Mouse (Mus musculus): ENCODE measurements at regions not wholly inside any gene's neighbourhood (a gene's known extent, or its start where the extent isn't known, plus 50 kb on each side); places are given as distances from the start of the nearest gene placed in this dataset.

- DNase-seq = no peak
Observed at GRCm38 (mm10) chr15:5414401-5414800, 170.4 kb upstream of the Ptger4 start.

DNA sequence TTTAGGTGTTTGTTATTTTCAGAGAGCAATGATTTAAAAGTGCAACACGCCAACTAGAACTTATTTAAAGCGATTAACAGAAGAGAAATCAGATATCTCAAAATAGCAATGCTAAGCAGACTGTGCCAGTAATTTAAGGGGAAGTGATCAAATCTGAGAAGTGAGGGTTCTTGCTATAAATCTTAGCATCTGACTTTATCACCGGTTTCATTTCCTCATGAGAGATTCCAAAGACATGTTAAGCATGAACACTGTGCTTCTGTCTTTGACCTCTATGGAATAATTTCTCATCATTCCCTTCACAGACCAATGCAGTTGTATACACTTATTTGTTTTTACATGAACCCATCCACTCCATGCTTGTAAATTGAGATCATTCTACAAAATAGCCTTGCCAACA lies 172.0 kb upstream of the Ptger4 start:
- DNase-seq = no peak

GRCm38 (mm10) chr15:5426641-5427040 lies 182.7 kb upstream of the Ptger4 start:
- DNase-seq = no peak

- DNase-seq = no peak
Observed at GRCm38 (mm10) chr15:5427319-5428048, 183.5 kb upstream of the Ptger4 start.

GRCm38 (mm10) chr15:5432018-5432417 lies 188.0 kb upstream of the Ptger4 start:
- no peak for DNase-seq

DNA sequence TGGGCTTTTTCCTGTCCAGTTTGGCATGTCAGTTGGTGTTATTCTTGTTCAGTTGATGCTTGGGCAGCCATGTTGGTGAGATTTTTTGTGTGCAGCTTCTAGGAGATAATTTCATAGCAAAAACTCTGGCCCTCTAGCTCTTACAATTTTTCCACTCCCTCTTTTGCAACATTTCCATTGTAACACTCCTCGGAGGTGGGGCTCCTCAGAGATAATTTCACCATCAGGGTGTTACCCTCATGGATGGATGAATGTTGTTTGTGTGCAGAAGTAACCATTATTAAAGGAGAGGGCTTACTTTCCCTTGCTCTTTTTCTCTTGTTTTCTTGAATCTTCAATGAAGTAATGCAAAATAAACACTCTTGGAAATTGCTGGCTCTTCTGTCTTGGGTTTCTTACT lies 193.0 kb upstream of the Ptger4 start:
- DNase-seq = no peak

DNA sequence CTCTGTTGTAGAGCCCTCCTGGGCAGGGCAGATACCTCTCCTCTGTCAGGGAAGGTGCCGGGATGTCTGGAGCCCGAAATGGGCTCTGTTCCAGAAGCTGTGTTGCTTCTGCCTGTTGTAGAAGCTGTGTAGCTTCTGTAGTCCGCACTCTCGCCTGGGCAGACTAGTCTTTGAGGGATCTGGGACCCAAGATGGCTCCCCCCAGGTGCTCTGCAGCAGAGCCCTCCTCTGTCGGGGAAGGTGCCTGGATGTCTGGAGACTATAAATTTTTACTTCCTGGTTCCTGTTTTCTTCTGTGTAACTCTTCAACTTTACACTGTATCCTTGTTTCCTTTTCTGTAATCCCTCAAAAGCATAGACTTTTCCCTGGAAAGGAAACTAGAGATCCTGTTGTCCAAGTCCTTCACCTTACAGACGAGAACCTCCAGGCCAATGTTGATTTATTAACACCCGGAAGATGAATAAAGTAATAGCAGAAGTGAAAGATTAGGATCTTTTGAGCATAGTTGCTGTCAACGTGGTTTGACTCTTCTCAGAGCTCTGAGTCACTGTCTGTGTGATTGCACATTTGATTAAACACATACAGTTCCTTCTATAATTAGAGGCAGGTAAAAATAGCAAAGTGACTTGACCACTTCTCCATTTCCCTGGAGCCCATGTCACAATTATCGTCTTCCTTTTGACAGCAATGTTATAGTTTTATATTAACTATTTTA lies 202.2 kb upstream of the Ptger4 start:
- no peak for DNase-seq

- no peak for DNase-seq
Observed at GRCm38 (mm10) chr15:5446756-5447314, 202.8 kb upstream of the Ptger4 start.

GRCm38 (mm10) chr15:5447707-5448496 lies 203.9 kb upstream of the Ptger4 start:
- no peak for DNase-seq

DNA sequence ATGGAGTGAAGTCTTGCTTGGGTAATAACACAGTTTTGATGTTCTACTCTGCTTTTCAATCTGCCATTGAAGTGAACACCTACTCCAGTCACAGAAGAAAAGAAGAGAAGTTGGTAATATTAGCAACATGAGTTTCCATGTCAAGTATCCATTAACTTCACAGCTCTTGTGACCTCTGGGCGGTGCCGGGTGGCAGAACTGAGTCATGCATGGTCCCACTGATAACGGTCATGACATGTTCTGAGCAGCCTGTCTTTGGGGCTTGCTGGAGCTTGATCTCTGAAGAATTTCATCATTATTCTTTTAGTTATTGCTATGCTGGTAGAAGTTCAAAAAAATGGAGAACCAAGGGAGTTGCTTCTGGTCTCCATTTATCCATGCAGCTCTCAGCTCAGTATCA lies 215.1 kb upstream of the Ptger4 start:
- DNase-seq = no peak

GRCm38 (mm10) chr15:5459580-5459979 lies 215.6 kb upstream of the Ptger4 start:
- DNase-seq = no peak

DNA sequence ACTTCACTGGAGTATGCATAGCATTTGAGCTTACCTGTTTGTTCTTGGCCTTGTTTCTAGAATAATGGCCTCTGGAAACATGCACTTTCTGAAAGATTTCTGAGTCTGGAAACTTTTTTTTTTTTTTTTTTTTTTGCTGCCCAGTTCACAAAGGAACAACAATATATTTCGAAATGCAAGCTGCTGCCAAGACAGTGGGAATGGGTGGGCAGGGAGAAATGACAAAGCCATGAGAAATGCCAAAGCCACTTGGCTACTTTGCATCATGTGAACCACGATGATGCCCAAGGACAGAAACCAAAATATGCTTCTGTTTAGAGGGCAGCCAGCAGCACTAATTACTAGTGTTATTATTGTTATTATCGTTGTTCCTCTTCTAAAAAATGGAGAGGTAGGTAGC lies 218.7 kb upstream of the Ptger4 start:
- DNase-seq = no peak

DNA sequence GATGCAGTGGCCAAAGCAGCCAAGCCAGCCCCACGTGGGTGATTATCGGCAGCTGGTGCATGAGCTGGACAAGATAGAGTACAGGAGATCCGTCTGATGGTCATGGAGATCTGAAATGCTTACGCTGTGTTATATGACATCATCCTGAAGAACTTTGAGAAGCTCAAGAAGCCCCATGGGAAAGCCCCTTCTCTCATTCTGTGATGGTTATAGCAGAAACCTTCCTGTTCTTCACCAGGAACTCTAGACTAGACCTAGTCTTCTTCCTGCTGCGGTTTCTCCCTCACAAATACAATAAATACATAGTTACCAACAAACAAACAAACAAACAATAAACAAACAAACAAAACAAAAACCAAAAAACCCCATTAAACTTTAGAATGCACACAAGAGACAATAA lies 220.7 kb upstream of the Ptger4 start:
- DNase-seq = no peak

DNA sequence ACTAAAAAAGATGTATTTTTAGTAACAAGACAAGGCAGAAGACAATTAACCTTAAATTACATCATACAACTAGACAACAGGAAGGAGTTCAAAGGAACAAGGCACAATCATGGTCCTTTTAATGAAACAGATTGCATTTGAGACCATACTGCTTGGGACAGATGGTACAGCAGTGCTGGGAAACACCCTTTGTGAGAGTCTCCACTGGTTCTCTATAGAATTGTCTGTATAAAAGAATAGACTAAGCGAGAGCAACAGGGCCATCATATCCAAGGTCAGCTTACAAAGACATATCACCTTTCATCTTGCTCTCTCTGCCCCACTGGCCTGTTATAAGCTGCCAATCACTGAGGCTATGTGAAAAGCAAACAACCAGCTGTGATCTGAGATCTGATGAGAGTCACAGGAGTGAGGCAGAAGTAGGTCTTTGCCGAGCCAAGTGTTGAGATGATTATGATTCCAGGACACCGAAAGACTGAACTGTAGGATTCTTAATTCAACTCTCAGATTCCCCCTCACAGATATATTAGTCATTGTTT lies 224.6 kb upstream of the Ptger4 start:
- DNase-seq = no peak

DNA sequence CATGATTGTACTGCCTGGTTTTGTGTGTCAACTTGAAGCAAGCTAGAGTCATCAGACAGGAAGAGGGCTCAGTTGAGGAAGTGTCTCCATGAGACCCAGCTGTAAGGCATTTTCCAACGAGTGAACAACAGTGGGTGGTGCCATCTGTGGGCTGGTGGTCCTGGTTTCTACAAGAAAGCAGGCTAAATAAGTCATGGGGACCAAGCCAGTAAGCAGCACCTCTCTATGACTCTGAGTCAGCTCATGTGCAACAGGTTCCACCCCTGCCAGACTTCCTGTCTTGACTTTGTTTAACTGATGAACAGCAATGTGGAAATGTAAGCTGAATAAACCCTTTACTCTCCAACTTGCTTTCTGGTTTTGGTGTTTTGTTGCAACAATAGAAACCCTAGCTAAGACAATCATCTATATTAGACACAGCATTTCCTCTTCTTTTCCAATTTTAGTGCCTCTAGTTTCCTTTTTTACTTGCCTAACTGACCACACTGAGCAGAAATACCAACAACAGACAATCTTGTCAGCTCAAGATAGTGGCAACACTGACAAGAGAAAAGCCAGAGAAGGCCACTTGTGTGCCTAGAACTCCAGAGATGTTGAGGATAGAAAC lies 231.5 kb upstream of the Ptger4 start:
- no peak for DNase-seq

DNA sequence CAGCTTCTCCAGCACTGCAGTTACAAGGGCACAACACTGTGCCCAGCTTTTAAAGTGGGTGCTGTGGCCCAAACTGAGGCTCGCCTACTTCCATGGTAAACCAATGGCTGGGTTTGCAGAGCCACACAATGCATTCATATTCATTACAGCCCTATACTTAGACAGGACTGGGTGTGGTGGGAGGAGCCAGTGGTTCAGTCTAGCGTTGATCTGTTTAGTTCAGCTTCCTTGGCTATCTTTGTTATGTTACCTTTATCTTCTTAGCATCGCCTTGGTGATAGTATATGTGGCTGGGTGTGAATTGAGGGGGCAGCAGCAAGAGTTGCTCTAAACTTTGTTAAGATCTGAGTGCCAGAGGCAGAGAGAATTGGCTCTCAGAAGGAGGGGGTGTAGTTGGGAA lies 249.3 kb upstream of the Ptger4 start:
- no peak for DNase-seq

DNA sequence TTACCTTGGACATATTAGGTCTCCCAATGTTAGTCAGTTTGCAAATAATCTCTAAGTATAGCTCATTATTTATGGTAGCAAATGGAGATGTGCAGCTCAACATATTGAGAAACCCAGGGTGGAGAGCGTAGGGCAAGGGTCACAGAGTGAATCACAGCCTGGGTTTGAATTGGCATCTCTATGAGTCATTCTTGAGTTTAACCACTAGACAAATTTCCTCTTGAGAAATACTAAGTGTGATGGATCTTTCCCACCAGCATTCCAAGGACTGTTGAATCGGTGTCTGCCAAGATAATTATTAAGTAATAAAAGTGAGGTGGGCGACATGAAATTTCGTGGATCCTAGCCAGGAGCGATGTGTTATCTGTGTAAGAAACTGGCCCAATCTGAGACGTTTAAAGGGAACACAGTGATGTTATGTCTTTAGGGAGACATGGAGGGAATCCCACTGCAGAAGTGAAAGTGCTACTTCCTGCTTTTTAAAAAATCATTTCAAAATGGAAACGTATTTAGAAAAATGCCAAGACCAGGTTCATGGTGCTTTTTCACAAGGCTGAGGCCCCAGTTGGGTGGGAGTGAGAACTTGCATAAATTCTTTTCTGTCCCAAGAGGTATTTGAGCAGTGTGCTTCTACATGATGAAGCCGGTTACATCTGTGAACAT lies 251.3 kb upstream of the Ptger4 start:
- no peak for DNase-seq

GRCm38 (mm10) chr15:5495954-5496353 lies 252.0 kb upstream of the Ptger4 start:
- no peak for DNase-seq

- DNase-seq = no peak
Observed at GRCm38 (mm10) chr15:5504502-5504901, 260.5 kb upstream of the Ptger4 start.

DNA sequence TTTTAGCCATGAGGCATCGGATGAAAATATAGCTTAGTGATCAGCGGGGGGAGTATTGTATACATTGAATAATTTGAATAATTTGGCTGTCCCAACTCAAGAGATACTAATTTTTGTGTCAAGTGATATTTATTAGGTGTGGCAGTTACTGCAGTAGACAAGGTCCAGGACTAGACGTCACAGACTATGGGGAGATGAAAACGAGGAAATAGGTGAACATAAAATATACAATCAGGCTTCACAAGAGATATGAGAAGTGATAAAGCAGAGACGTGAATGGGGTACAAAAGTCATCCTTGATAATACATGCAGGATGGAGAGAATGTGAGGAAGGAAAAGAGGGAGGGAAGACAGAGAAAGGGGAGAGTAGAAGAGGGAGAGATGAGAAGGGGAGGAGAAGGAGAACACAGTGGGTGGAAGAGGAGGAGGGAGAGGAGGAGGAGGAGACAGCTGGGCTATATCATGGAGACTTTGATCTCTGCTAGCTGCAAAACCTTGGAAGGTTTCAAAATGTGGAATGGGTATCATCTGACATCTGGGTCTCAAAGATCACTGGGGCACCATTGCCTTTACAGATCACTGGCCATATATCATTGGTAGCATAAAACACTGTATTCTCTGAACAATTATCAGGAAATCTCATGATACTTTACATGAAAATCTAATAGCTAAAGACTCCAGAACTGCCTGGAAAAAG lies 263.0 kb upstream of the Ptger4 start:
- no peak for DNase-seq

GRCm38 (mm10) chr15:5507545-5507913 lies 263.5 kb upstream of the Ptger4 start:
- DNase-seq = no peak

DNA sequence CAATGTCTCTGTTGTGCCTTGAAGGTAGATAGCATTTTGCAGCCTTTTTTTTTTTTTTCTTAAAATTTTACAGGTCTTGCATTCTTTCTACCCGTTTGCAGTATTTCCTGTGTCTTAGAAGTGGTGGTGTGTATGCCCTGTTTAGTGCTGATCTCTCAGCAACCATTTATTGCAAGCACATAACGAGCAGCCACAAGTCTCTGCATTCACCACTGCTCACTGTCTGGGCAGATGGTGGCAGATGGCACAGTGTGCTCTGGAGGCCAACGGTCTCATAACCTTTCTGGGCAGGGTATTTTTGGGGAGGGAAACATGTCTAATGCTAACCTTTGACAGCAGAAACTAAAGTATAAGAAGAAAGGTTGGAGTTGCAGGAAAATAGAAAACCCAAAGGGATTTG lies 266.1 kb upstream of the Ptger4 start:
- no peak for DNase-seq

All from cerebellum, adult 18-20 months (tissue).